Mouse (Mus musculus) effector memory CD4-positive, alpha-beta T cell, adult 7 months (primary cell): Measurements from ENCODE around the gene Fsip2. TPM values are rescaled to one million over a fixed set of nuclear protein-coding genes. Genes with fewer than 3 reads are reported as not detected.

Experiments
- polyA plus RNA-seq: library from polyadenylated mRNA; unstranded; fragments of 100-300 nt; shearing (Covaris generic); gene quantifications from one replicate; pipeline ENCODE4 v1.2.1, GENCODE M21; 2017

Gene Fsip2
- not detected for polyA plus RNA-seq

DNA sequence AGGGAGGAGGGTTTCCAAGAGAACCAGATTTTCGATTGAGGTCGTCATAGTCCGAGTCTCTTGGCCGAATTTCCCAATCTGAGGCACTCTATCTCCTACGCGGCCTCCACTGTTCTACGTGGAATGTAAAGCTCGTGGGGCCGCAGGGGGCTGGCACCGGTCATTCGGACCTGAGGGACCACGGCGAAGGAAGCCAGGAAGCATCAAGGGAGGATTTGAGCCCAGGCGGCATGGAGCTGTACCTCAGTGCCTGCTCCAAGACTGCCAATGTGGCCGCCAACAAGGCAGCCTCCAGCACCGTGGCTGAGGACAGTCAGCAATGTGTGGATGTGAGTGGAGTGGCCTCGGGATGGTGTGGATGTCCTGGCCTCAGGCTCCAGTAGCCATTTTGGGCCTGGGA lies at the start of gene Fsip2:
Fsip2 (plus strand) TSS at position 163 of the 400 bp plus-strand sequence.

